In the genomic region with DNA sequence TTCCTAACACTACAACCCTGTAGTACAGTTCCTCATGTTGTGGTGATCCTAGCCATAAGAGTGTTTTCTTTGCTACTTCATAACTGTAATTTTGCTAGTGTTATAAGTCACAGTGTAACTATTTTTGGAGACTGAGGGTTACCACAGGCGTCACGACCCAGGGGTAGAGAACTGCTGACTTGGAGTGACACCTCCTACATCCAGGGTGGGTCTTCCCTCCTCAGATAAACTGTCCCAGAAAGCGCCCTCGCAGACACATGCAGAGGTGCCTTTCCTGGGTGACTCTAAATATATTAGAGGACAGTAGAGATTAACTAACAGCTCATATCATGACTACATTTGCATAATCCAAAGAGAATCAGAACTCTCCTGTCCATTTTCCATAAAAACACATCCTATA, we compare ENCODE assay signal across 19 mouse cellular contexts. TPM values are rescaled to one million over a fixed set of nuclear protein-coding genes. Genes with fewer than 3 reads are reported as not detected.
"Had no signal": no experiment of that assay in that cellular context is flagged by ENCODE, and none has a peak within 500 bp of the region (broad histone marks: within the 10 kb centered on the region; RNA-seq: fewer than 3 reads in every experiment).

No protein-coding gene starts in this region.

- H3K27ac ChIP-seq: left cerebral cortex, adult 2 months; limb, embryonic 15.5 days; liver, embryonic 14.5 days; midbrain, embryonic 15.5 days; neural tube, embryonic 13.5 days had no signal

- H3K27me3 ChIP-seq: limb, embryonic 15.5 days; midbrain, embryonic 15.5 days; neural tube, embryonic 13.5 days had no signal

- ATAC-seq: lung, postnatal 0 days; midbrain, embryonic 15.5 days had no signal

- H3K4me2 ChIP-seq: limb, embryonic 15.5 days; midbrain, embryonic 11.5 days; midbrain, embryonic 15.5 days; neural tube, embryonic 13.5 days had no signal

- H3K9me3 ChIP-seq: limb, embryonic 15.5 days; midbrain, embryonic 15.5 days; neural tube, embryonic 13.5 days had no signal

- H3K9ac ChIP-seq: limb, embryonic 15.5 days; liver, embryonic 14.5 days; midbrain, embryonic 15.5 days; neural tube, embryonic 13.5 days had no signal

- H3K4me3 ChIP-seq: left cerebral cortex, adult 2 months; limb, embryonic 15.5 days; midbrain, embryonic 15.5 days; neural tube, embryonic 13.5 days had no signal

- DNase-seq: kidney, adult 18-20 months; kidney, postnatal 10 days; lung, adult 2 months; lung, postnatal 36 days; retina, postnatal 1 day; right cerebral cortex, postnatal 4 days had no signal

RNA-seq across cellular contexts. Expression of a gene that starts 24.9 kb away (rescaled TPM):
- total RNA-seq: layer of hippocampus, adult 8-10 months; layer of hippocampus, postnatal 14 days; left cerebral cortex, adult 2 months; left cerebral cortex, postnatal 25 days had no signal
- polyA plus RNA-seq: kidney, embryonic 14.5 days; limb, embryonic 11.5 days; midbrain, embryonic 11.5 days; midbrain, embryonic 15.5 days; neural tube, embryonic 13.5 days; stomach, embryonic 16.5 days had no signal
